Mouse (Mus musculus) layer of hippocampus, adult 8-10 months (tissue): Measurements from ENCODE around the gene Rbm6. TPM values are rescaled to one million over a fixed set of nuclear protein-coding genes. Genes with fewer than 3 reads are reported as not detected.

ENCODE experiments used
- DNase-seq, 2 experiments: peaks; one replicate each; pipeline ENCODE4 v3.0.0; 2022; ENCODE audit warnings: low spot score in 2 of 2
- total RNA-seq, 4 experiments: library from RNA; stranded (reverse); gene quantifications; 2 replicates each; pipeline ENCODE4 v1.2.4; 2022

Rbm6 gene
- total RNA-seq, 4 experiments from 2014 or later, result 60.2 to 80.8 (median 68.6) TPM

GRCm38 (mm10) chr9:107880411-107880810 is 7.4 kb upstream of the Rbm6 start:
- DNase-seq, result no peak

GRCm38 (mm10) chr9:107872350-107873098 is 513 bp downstream of the Rbm6 start:
- DNase-seq, result peak; percentile 95 to 97

- DNase-seq, result no peak
These were observed 7.0 kb downstream of the Rbm6 start for GRCm38 (mm10) chr9:107866081-107866480.

- DNase-seq, result no peak
These were observed 8.5 kb downstream of the Rbm6 start for GRCm38 (mm10) chr9:107864493-107864892.

GRCm38 (mm10) chr9:107858343-107858742 is 14.7 kb downstream of the Rbm6 start:
- no peak for DNase-seq

- no peak for DNase-seq
These were observed 24.1 kb downstream of the Rbm6 start for GRCm38 (mm10) chr9:107848922-107849321.

- no peak for DNase-seq
These were observed 30.3 kb downstream of the Rbm6 start for GRCm38 (mm10) chr9:107842709-107843108.

GRCm38 (mm10) chr9:107838869-107839268 is 34.2 kb downstream of the Rbm6 start:
- DNase-seq, result no peak

GRCm38 (mm10) chr9:107833826-107834225 is 39.2 kb downstream of the Rbm6 start:
- no peak for DNase-seq

GRCm38 (mm10) chr9:107831765-107832164 is 41.3 kb downstream of the Rbm6 start:
- no peak for DNase-seq

- DNase-seq, result no peak
These were observed 60.9 kb downstream of the Rbm6 start for GRCm38 (mm10) chr9:107812132-107812531.

- DNase-seq, result no peak
These were observed 62.1 kb downstream of the Rbm6 start for GRCm38 (mm10) chr9:107810985-107811384.

- DNase-seq, result no peak
These were observed 81.3 kb downstream of the Rbm6 start for GRCm38 (mm10) chr9:107791714-107792113.

- no peak for DNase-seq
These were observed 90.4 kb downstream of the Rbm6 start for GRCm38 (mm10) chr9:107782536-107783203.

GRCm38 (mm10) chr9:107776809-107777208 is 96.2 kb downstream of the Rbm6 start:
- DNase-seq, result no peak

GRCm38 (mm10) chr9:107774411-107774810 is 98.6 kb downstream of the Rbm6 start:
- no peak for DNase-seq

GRCm38 (mm10) chr9:107771782-107772181 is 101.3 kb downstream of the Rbm6 start:
- DNase-seq, result no peak

- peak; percentile 94 for DNase-seq
These were observed 102.4 kb downstream of the Rbm6 start, which contains the start of gene Rbm5 for GRCm38 (mm10) chr9:107770374-107771290. Gene Rbm5 (minus strand): TSS chr9:107770996.

GRCm38 (mm10) chr9:107770037-107770373 is 103.0 kb downstream of the Rbm6 start:
- no peak for DNase-seq

- DNase-seq, result no peak
These were observed 103.5 kb downstream of the Rbm6 start for GRCm38 (mm10) chr9:107769445-107770000.

GRCm38 (mm10) chr9:107768851-107769250 is 104.2 kb downstream of the Rbm6 start:
- no peak for DNase-seq

- no peak for DNase-seq
These were observed 113.4 kb downstream of the Rbm6 start for GRCm38 (mm10) chr9:107759593-107759992.
